Mouse (Mus musculus) limb, embryonic 12.5 days (tissue): ENCODE results near the gene Aqp3. TPM values are rescaled to one million over a fixed set of nuclear protein-coding genes. Genes with fewer than 3 reads are reported as not detected.

Experiments
- ATAC-seq: fragments of 200-750 bp; cut with Nextera tagmentation; 2 replicates; pipeline ENCODE4 v1.8.0; 2017; ENCODE audit warnings: low read depth, moderate TSS enrichment; ENCODE audit not compliant: insufficient number of reproducible peaks, insufficient read depth, low FRiP score, low TSS enrichment
- H3K27ac ChIP-seq: fragments of 300-500 bp; sonication (generic); 2 replicates; pipeline ENCODE4 v1.5.1; 2016; ENCODE audit warnings: mild to moderate bottlenecking, moderate library complexity
- H3K27me3 ChIP-seq: fragments of 300-500 bp; sonication (generic); 2 replicates; pipeline ENCODE4 v1.6.1; 2016; ENCODE audit warnings: mild to moderate bottlenecking, moderate library complexity
- H3K36me3 ChIP-seq: fragments of 300-500 bp; sonication (generic); 2 replicates; pipeline ENCODE4 v1.6.1; 2016; ENCODE audit warnings: mild to moderate bottlenecking, moderate library complexity
- H3K4me1 ChIP-seq: fragments of 300-500 bp; sonication (generic); replicated peaks from 2 replicates; pipeline ENCODE4 v1.6.1; 2016
- H3K4me2 ChIP-seq: fragments of 300-500 bp; sonication (generic); 2 replicates; pipeline ENCODE4 v1.6.1; 2016; ENCODE audit warnings: mild to moderate bottlenecking, moderate library complexity
- H3K4me3 ChIP-seq: fragments of 300-500 bp; sonication (generic); replicated peaks from 2 replicates; pipeline ENCODE4 v1.5.1; 2016; ENCODE audit warnings: mild to moderate bottlenecking
- H3K9ac ChIP-seq: fragments of 300-500 bp; sonication (generic); replicated peaks from 2 replicates; pipeline ENCODE4 v1.6.1; 2016; ENCODE audit warnings: mild to moderate bottlenecking, moderate library complexity
- H3K9me3 ChIP-seq: fragments of 300-500 bp; sonication (generic); 2 replicates; pipeline ENCODE4 v1.6.1; 2016; ENCODE audit warnings: mild to moderate bottlenecking, moderate library complexity
- WGBS: fragments of 180-500 bp; shearing (Covaris S2); methylation state at CpG from one replicate; pipeline ENCODE4 v1.1.7; 2016; 5-methylcytosine and 5-hydroxymethylcytosine counted together
- polyA plus RNA-seq: library from polyadenylated mRNA; unstranded; fragments of >200 nt; fragmentation: Nextera tagmentation; extraction: Ambion mirVana; gene quantifications from 2 replicates; pipeline ENCODE4 v1.2.1, GENCODE M21; 2016

Aqp3 gene
- polyA plus RNA-seq, 1 experiment from 2014 or later = 1.0 TPM

DNA sequence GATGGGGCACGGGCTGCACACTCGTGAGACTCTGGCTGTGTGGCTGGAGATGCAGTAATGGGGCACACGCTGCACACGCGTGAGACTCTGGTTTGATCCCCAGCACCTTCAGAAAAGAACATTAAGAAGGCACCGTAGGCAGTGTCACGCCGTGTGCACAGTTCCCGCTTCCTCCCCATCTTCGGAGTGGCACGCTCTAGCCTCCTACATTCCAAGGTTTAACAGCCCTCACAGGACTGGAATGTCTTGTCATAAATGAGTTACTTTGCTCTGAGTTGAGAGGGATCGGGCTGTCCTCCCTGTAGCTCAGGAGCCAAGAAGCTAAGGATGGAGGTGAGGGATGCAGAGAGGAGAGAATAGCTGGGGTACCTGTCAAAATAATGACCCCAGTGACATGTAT, 55.1 kb downstream of the Aqp3 start:
- Histone ChIP-seq H3K27ac (no peak overlapping the region), H3K9ac (no peak overlapping the region), H3K4me1 (peaks cover 6% of the 10 kb centered on the region), H3K27me3 (no peaks in the 10 kb centered on the region), H3K9me3 (no peaks in the 10 kb centered on the region), H3K36me3 (no peaks in the 10 kb centered on the region), H3K4me3 (no peak overlapping the region), H3K4me2 (no peak overlapping the region)
- 78% methylated on average over 12 of the region's 12 CpGs for WGBS
- no peak for ATAC-seq

Other genes with a start within 250 kb of the Aqp3 start
- 32.9 and 37.4 TPM in 2 replicates for gene B4galt1, start 244.2 kb downstream of the Aqp3 start, polyA plus RNA-seq
- gene Spink4, start 178.1 kb downstream of the Aqp3 start, polyA plus RNA-seq = not detected in 2 replicates
- 229 and 239 TPM in 2 replicates for gene Bag1, start 149.9 kb downstream of the Aqp3 start, polyA plus RNA-seq
- 101 and 105 TPM in 2 replicates for gene Chmp5, start 149.8 kb downstream of the Aqp3 start, polyA plus RNA-seq
- 103 and 106 TPM in 2 replicates for gene Nfx1, start 127.3 kb downstream of the Aqp3 start, polyA plus RNA-seq
- not detected in 2 replicates for gene Aqp7, start 50.0 kb downstream of the Aqp3 start, polyA plus RNA-seq
- gene Nol6, start 26.3 kb upstream of the Aqp3 start, polyA plus RNA-seq = 24.6 and 29.8 TPM in 2 replicates
- gene Ube2r2, start 37.6 kb upstream of the Aqp3 start, polyA plus RNA-seq = 106 and 120 TPM in 2 replicates
- 69.7 and 74.3 TPM in 2 replicates for gene Ubap2, start 177.0 kb upstream of the Aqp3 start, polyA plus RNA-seq
- 52.0 and 57.7 TPM in 2 replicates for gene Dcaf12, start 216.7 kb upstream of the Aqp3 start, polyA plus RNA-seq